Mouse (Mus musculus): ENCODE results near the gene Aif1l. TPM values are rescaled to one million over a fixed set of nuclear protein-coding genes. Genes with fewer than 3 reads are reported as not detected.
"Not testable (repeated sequence)": the region's sequence is repeated elsewhere in the genome, so short reads cannot be mapped to it uniquely, and the experiment has no call there.

Gene Aif1l
- polyA plus RNA-seq, 1 experiment = 5.0 TPM

- no peak overlapping the region for H3K4me3 ChIP-seq (ENCODE audit: control insufficient read depth, insufficient read depth, low read length)
- DNase-seq = no peak
- 79% methylated on average over 9 of the region's 9 CpGs for WGBS
- no peaks in the 10 kb centered on the region for H3K36me3 ChIP-seq (ENCODE audit: control insufficient read depth, insufficient read depth, low read length)
- TF ChIP-seq POLR2A (IDR thresholded peaks at IDR 0.05; ENCODE audit: control insufficient read depth, extremely low read depth, insufficient read depth, low read length, poor library complexity) (no peak), CTCF (IDR thresholded peaks at IDR 0.05; ENCODE audit: borderline replicate concordance, control insufficient read depth, extremely low read depth, insufficient read depth, low read length, poor library complexity) (no peak)
- H3K4me1 ChIP-seq (replicated peaks; ENCODE audit: control insufficient read depth, insufficient read depth, low read length) = peaks cover 11% of the 10 kb centered on the region
- no peaks in the 10 kb centered on the region for H3K27me3 ChIP-seq (ENCODE audit: control insufficient read depth, insufficient read depth, low read length)
- no peak overlapping the region for H3K27ac ChIP-seq (ENCODE audit: control insufficient read depth, insufficient read depth, low read length)
Measured at GRCm38 (mm10) chr2:31906407-31906806, 43.5 kb upstream of the Aif1l start.

DNA sequence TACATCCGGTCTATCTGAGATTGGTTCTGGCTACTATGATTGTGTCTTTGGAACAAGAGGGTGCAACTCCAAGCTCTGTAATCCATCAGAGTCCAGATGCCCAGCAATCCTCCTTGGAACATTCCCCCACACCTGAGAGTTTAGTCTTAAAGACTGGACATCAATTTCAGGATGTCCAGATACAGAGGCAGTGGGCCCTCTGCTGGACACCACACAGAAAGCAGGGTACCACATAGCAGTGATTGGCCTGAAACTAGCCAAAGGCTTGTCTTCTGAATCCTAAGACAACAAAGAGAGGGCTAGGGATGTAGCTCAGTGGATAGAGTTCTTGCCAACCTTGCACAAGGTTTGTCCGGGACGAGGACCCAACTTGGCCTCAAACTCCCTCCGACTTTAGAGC lies 37.4 kb upstream of the Aif1l start:
- H3K4me3 ChIP-seq (ENCODE audit: control insufficient read depth, insufficient read depth, low read length) = no peak overlapping the region
- no peak for DNase-seq
- no peaks in the 10 kb centered on the region for H3K36me3 ChIP-seq (ENCODE audit: control insufficient read depth, insufficient read depth, low read length)
- 86% methylated on average over 4 of the region's 4 CpGs for WGBS
- no peaks in the 10 kb centered on the region for H3K4me1 ChIP-seq (replicated peaks; ENCODE audit: control insufficient read depth, insufficient read depth, low read length)
- no peak for TF ChIP-seq POLR2A (IDR thresholded peaks at IDR 0.05; ENCODE audit: control insufficient read depth, extremely low read depth, insufficient read depth, low read length, poor library complexity)
- TF ChIP-seq CTCF (IDR thresholded peaks at IDR 0.05; ENCODE audit: borderline replicate concordance, control insufficient read depth, extremely low read depth, insufficient read depth, low read length, poor library complexity) = no peak
- no peaks in the 10 kb centered on the region for H3K27me3 ChIP-seq (ENCODE audit: control insufficient read depth, insufficient read depth, low read length)
- no peak overlapping the region for H3K27ac ChIP-seq (ENCODE audit: control insufficient read depth, insufficient read depth, low read length)

GRCm38 (mm10) chr2:31914213-31914612 lies 35.7 kb upstream of the Aif1l start:
- H3K4me3 ChIP-seq (ENCODE audit: control insufficient read depth, insufficient read depth, low read length); H3K27me3 ChIP-seq (ENCODE audit: control insufficient read depth, insufficient read depth, low read length); H3K4me1 ChIP-seq (replicated peaks; ENCODE audit: control insufficient read depth, insufficient read depth, low read length); H3K36me3 ChIP-seq (ENCODE audit: control insufficient read depth, insufficient read depth, low read length); H3K27ac ChIP-seq (ENCODE audit: control insufficient read depth, insufficient read depth, low read length); DNase-seq: not testable (repeated sequence)

- Histone ChIP-seq H3K4me1 (replicated peaks; ENCODE audit: control insufficient read depth, insufficient read depth, low read length) (no peaks in the 10 kb centered on the region), H3K27ac (ENCODE audit: control insufficient read depth, insufficient read depth, low read length) (no peak overlapping the region), H3K4me3 (ENCODE audit: control insufficient read depth, insufficient read depth, low read length) (no peak overlapping the region), H3K27me3 (ENCODE audit: control insufficient read depth, insufficient read depth, low read length) (no peaks in the 10 kb centered on the region), H3K36me3 (ENCODE audit: control insufficient read depth, insufficient read depth, low read length) (no peaks in the 10 kb centered on the region)
- WGBS = 19% methylated on average over 4 of the region's 4 CpGs
- peak; percentile 74 for DNase-seq
- TF ChIP-seq CTCF (IDR thresholded peaks at IDR 0.05; ENCODE audit: borderline replicate concordance, control insufficient read depth, extremely low read depth, insufficient read depth, low read length, poor library complexity) (peak; percentile 27; the same call in 1 of the 2 replicates), POLR2A (IDR thresholded peaks at IDR 0.05; ENCODE audit: control insufficient read depth, extremely low read depth, insufficient read depth, low read length, poor library complexity) (no peak)
Measured at GRCm38 (mm10) chr2:31915112-31915511, 34.8 kb upstream of the Aif1l start.

- Histone ChIP-seq H3K27ac (ENCODE audit: control insufficient read depth, insufficient read depth, low read length) (no peak overlapping the region), H3K4me1 (replicated peaks; ENCODE audit: control insufficient read depth, insufficient read depth, low read length) (no peaks in the 10 kb centered on the region), H3K27me3 (ENCODE audit: control insufficient read depth, insufficient read depth, low read length) (no peaks in the 10 kb centered on the region), H3K36me3 (ENCODE audit: control insufficient read depth, insufficient read depth, low read length) (no peaks in the 10 kb centered on the region), H3K4me3 (ENCODE audit: control insufficient read depth, insufficient read depth, low read length) (no peak overlapping the region)
- WGBS = 27% methylated on average over 4 of the region's 4 CpGs
- peak; percentile 52 for DNase-seq
- TF ChIP-seq CTCF (IDR thresholded peaks at IDR 0.05; ENCODE audit: borderline replicate concordance, control insufficient read depth, extremely low read depth, insufficient read depth, low read length, poor library complexity) (peak; percentile 82), POLR2A (IDR thresholded peaks at IDR 0.05; ENCODE audit: control insufficient read depth, extremely low read depth, insufficient read depth, low read length, poor library complexity) (no peak)
Measured at GRCm38 (mm10) chr2:31917636-31918035, 32.3 kb upstream of the Aif1l start.

DNA sequence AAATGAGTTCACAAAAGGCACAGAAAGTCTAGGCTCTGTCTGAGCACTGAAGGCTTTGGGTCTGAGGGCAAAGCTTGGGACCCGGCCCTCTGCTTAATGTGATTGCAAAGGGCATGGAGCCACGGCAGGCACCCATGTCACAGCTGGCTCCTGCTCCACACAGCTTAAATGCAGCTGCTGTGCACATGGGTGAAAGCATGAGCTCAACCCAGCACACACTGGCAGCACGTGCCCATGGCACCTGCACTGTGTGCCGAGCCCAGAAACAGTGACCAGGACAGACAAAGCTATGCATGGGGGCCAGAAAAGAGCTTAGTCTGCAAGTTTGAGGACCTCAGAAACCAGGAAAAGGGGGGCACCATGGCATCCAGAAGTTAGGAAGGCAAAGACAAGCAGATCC lies 26.3 kb upstream of the Aif1l start:
- TF ChIP-seq CTCF (IDR thresholded peaks at IDR 0.05; ENCODE audit: borderline replicate concordance, control insufficient read depth, extremely low read depth, insufficient read depth, low read length, poor library complexity) = no peak
- no peak for TF ChIP-seq POLR2A (IDR thresholded peaks at IDR 0.05; ENCODE audit: control insufficient read depth, extremely low read depth, insufficient read depth, low read length, poor library complexity)
- 78% methylated on average over 4 of the region's 4 CpGs for WGBS
- Histone ChIP-seq H3K36me3 (ENCODE audit: control insufficient read depth, insufficient read depth, low read length) (no peaks in the 10 kb centered on the region), H3K27ac (ENCODE audit: control insufficient read depth, insufficient read depth, low read length) (no peak overlapping the region), H3K27me3 (ENCODE audit: control insufficient read depth, insufficient read depth, low read length) (no peaks in the 10 kb centered on the region), H3K4me3 (ENCODE audit: control insufficient read depth, insufficient read depth, low read length) (no peak overlapping the region), H3K4me1 (replicated peaks; ENCODE audit: control insufficient read depth, insufficient read depth, low read length) (no peaks in the 10 kb centered on the region)
- no peak for DNase-seq

GRCm38 (mm10) chr2:31924811-31925210 lies 25.1 kb upstream of the Aif1l start:
- 28% methylated on average over 9 of the region's 9 CpGs for WGBS
- H3K36me3 ChIP-seq (ENCODE audit: control insufficient read depth, insufficient read depth, low read length) = no peaks in the 10 kb centered on the region
- no peak overlapping the region for H3K4me3 ChIP-seq (ENCODE audit: control insufficient read depth, insufficient read depth, low read length)
- TF ChIP-seq POLR2A (IDR thresholded peaks at IDR 0.05; ENCODE audit: control insufficient read depth, extremely low read depth, insufficient read depth, low read length, poor library complexity) = no peak
- no peak for TF ChIP-seq CTCF (IDR thresholded peaks at IDR 0.05; ENCODE audit: borderline replicate concordance, control insufficient read depth, extremely low read depth, insufficient read depth, low read length, poor library complexity)
- DNase-seq = no peak
- no peaks in the 10 kb centered on the region for H3K27me3 ChIP-seq (ENCODE audit: control insufficient read depth, insufficient read depth, low read length)
- no peak overlapping the region for H3K27ac ChIP-seq (ENCODE audit: control insufficient read depth, insufficient read depth, low read length)
- H3K4me1 ChIP-seq (replicated peaks; ENCODE audit: control insufficient read depth, insufficient read depth, low read length) = peaks cover 5% of the 10 kb centered on the region

Measured in thymus, adult 2 months (tissue).